Mouse (Mus musculus) liver, embryonic 16.5 days (tissue): ENCODE results near the gene Zfp775. TPM values are rescaled to one million over a fixed set of nuclear protein-coding genes. Genes with fewer than 3 reads are reported as not detected.
"Not testable (repeated sequence)": the region's sequence is repeated elsewhere in the genome, so short reads cannot be mapped to it uniquely, and the experiment has no call there.

Source experiments
- ATAC-seq: fragments of 200-750 bp; cut with Nextera tagmentation; 2 replicates; pipeline ENCODE4 v1.8.0; 2017; ENCODE audit warnings: low read depth, mild to moderate bottlenecking, moderate number of reproducible peaks, moderate library complexity
- H3K27ac ChIP-seq: fragments of 300-500 bp; sonication (generic); 2 replicates; pipeline ENCODE4 v1.5.1; 2014; ENCODE audit warnings: mild to moderate bottlenecking, low read length
- H3K27me3 ChIP-seq: fragments of 300-500 bp; sonication (generic); 2 replicates; pipeline ENCODE4 v1.6.1; 2014; ENCODE audit warnings: low read depth, low read length, mixed read lengths; ENCODE audit not compliant: control insufficient read depth, insufficient read depth
- H3K36me3 ChIP-seq: fragments of 300-500 bp; sonication (generic); 2 replicates; pipeline ENCODE4 v1.6.1; 2014; ENCODE audit warnings: mild to moderate bottlenecking; ENCODE audit not compliant: control insufficient read depth, insufficient read depth
- H3K4me1 ChIP-seq: fragments of 300-500 bp; sonication (generic); 2 replicates; pipeline ENCODE4 v1.6.1; 2014; ENCODE audit warnings: low read depth, low read length, mixed read lengths; ENCODE audit not compliant: control insufficient read depth
- H3K4me2 ChIP-seq: fragments of 300-500 bp; sonication (generic); 2 replicates; pipeline ENCODE4 v1.6.1; 2014; ENCODE audit warnings: low read depth, low read length, mixed read lengths
- H3K4me3 ChIP-seq: fragments of 300-500 bp; sonication (generic); 2 replicates; pipeline ENCODE4 v1.5.1; 2014; ENCODE audit warnings: low read depth, mild to moderate bottlenecking, low read length
- H3K9ac ChIP-seq: fragments of 300-500 bp; sonication (generic); 2 replicates; pipeline ENCODE4 v1.6.1; 2014; ENCODE audit warnings: low read depth, low read length
- H3K9me3 ChIP-seq: fragments of 300-500 bp; sonication (generic); replicated peaks from 2 replicates; pipeline ENCODE4 v1.6.1; 2016; ENCODE audit warnings: low read length; ENCODE audit not compliant: control insufficient read depth
- WGBS: fragments of 180-500 bp; shearing (Covaris S2); extraction: QIAGEN DNeasy Blood & Tissue Kit; methylation state at CpG from one replicate; pipeline ENCODE4 v1.1.7; 2014; ENCODE audit not compliant: insufficient replicate concordance; 5-methylcytosine and 5-hydroxymethylcytosine counted together
- polyA plus RNA-seq: library from polyadenylated mRNA; unstranded; fragments of >200 nt; fragmentation: Nextera tagmentation; extraction: Ambion mirVana; gene quantifications from 2 replicates; pipeline ENCODE4 v1.2.1, GENCODE M21; 2015

The Zfp775 gene
- polyA plus RNA-seq, 1 experiment from 2014 or later, result 2.3 TPM

DNA sequence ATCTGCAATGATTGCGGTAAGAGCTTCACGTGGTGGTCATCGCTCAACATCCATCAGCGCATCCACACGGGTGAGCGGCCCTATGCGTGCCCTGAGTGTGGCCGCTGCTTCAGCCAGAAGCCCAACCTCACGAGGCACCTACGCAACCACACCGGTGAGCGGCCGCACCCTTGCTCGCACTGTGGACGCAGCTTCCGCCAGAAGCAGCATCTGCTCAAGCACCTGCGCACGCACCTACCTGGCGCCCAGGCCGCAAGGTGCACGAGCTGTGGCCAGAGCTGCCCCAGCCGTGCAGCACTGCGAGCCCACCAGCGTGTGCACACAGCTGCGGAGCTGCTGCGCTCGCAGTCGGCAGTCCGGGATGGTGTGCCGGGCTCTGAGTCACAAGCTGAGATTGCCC lies 18.2 kb downstream of the Zfp775 start:
- Histone ChIP-seq H3K9me3 (no peaks in the 10 kb centered on the region), H3K4me2 (no peak overlapping the region), H3K4me1 (no peaks in the 10 kb centered on the region), H3K4me3 (no peak overlapping the region), H3K36me3 (no peaks in the 10 kb centered on the region; the same call in none of the 2 replicates), H3K9ac (no peak overlapping the region), H3K27ac (no peak overlapping the region), H3K27me3 (no peaks in the 10 kb centered on the region)
- 85% methylated on average over 30 of the region's 30 CpGs for WGBS
- ATAC-seq, result no peak

DNA sequence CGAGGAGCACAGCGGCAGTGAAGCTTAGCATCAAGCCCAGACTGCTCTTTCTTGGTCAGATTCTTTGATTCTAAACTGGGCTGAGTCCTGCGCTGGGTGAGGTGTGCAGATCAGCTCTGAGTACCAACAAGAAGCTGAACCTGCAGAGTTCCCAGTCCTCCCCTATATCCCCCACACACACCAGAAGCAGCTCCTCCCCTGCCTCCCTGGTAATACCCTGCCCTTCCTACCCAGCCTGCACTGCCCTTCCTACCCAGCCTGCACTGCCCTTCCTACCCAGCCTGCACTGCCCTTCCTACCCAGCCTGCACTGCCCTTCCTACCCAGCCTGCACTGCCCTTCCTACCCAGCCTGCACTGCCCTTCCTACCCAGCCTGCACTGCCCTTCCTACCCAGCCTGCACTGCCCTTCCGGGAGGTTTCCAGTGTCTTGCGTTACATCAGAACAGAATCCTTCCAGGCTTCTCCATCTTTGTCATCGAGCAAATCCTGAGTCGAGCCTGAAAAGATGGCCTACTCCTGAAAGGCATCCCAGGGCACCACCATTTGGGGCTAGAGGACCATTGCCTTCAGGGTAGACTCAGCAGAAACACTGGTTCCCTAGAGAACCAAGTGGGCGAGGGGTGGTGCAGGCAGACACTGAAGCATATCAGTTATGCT lies 20.5 kb downstream of the Zfp775 start:
- H3K4me2 ChIP-seq, H3K27ac ChIP-seq, H3K36me3 ChIP-seq, ATAC-seq, H3K4me1 ChIP-seq, H3K9ac ChIP-seq, H3K4me3 ChIP-seq, H3K27me3 ChIP-seq, H3K9me3 ChIP-seq: not testable (repeated sequence)
- 67% methylated on average over 8 of the region's 8 CpGs for WGBS

DNA sequence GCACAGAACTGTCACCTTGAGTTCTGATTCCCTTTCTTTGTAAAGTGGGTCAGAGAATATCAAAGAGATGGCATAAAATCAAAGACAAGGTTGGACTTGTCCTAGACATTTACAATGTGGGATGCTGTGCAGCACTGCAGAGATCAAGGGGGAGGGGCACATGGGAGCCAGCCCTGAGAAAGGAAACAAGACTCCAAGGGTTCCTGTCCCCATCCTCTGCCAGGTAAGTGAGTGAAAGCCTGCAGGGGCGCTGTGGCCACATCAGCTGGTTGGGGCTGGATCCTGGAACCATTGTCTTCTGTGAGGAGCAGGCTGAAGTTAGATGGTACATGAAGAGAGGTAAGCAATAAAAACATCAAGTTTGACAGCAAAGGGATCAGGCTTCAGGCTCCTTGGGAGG lies 21.6 kb downstream of the Zfp775 start:
- no peaks in the 10 kb centered on the region for H3K4me1 ChIP-seq
- 52% methylated on average over 1 of the region's 1 CpGs for WGBS
- no peak for ATAC-seq
- no peak overlapping the region for H3K27ac ChIP-seq
- H3K36me3 ChIP-seq, result no peaks in the 10 kb centered on the region; the same call in none of the 2 replicates
- H3K9me3 ChIP-seq, result no peaks in the 10 kb centered on the region
- no peak overlapping the region for H3K4me3 ChIP-seq
- no peak overlapping the region for H3K9ac ChIP-seq
- peaks cover 21% of the 10 kb centered on the region for H3K27me3 ChIP-seq
- no peak overlapping the region for H3K4me2 ChIP-seq

DNA sequence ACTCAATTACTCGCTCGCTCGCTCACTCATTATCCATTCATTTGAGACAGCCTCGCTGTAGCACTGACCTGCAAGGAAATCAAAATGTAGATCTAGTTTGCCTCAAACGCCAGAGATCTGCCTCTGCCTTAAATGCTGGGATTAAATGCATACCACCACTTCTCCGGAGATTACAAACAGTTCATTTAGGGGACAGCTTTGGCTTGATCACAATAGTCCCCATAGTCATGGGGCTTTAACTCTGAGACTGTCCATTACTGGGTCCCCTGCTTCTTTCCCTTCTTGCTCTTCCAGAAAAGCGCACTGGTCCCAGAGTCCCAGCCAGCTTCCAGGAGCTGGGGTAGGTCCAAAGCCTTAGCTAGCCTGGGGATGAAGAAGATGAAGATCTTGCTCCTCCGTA lies 24.6 kb downstream of the Zfp775 start, which contains the start of gene AI854703:
Gene AI854703, plus strand, starts transcription at position 301 of the 400 bp plus-strand sequence.
- Histone ChIP-seq H3K4me2 (peak within 1 kb of the TSS; percentile 69), H3K27ac (no peak within 1 kb of the TSS), H3K4me1 (no peaks in the 10 kb centered on the region), H3K9me3 (no peaks in the 10 kb centered on the region), H3K9ac (peak within 1 kb of the TSS; percentile 39; the same call in 1 of the 2 replicates), H3K36me3 (no peaks in the 10 kb centered on the region), H3K27me3 (peaks cover 33% of the 10 kb centered on the region), H3K4me3 (peak within 1 kb of the TSS; percentile 47)
- WGBS, result 53% methylated on average over 8 of the region's 8 CpGs
- no peak for ATAC-seq

DNA sequence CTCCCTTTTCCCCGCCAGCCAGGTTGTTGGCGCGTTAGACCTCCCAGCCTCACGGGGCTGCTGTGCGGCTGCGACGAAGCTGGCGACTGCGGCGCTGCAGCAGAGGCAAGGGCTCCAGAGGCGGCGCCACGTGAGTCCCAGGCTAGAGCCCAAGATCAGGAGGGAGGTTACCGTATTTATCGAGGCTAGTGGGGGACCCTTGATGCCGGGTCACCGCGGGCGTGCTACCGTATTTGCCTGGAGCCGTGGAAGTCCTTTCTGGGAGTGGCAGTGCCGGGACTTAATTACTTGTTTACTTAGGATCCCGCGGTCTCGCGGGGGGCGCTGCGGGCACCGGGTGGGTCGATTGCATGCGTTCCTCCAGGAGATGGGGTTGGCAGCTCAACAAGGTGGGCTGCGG lies 25.1 kb downstream of the Zfp775 start:
- no peaks in the 10 kb centered on the region for H3K9me3 ChIP-seq
- no peaks in the 10 kb centered on the region for H3K4me1 ChIP-seq
- ATAC-seq, result no peak
- no peak overlapping the region for H3K27ac ChIP-seq
- peak overlapping the region; percentile 47 for H3K4me3 ChIP-seq
- H3K4me2 ChIP-seq, result peak overlapping the region; percentile 69
- H3K36me3 ChIP-seq, result no peaks in the 10 kb centered on the region
- H3K9ac ChIP-seq, result peak overlapping the region; percentile 39; the same call in 1 of the 2 replicates
- 1% methylated on average over 32 of the region's 32 CpGs for WGBS
- peaks cover 33% of the 10 kb centered on the region for H3K27me3 ChIP-seq

DNA sequence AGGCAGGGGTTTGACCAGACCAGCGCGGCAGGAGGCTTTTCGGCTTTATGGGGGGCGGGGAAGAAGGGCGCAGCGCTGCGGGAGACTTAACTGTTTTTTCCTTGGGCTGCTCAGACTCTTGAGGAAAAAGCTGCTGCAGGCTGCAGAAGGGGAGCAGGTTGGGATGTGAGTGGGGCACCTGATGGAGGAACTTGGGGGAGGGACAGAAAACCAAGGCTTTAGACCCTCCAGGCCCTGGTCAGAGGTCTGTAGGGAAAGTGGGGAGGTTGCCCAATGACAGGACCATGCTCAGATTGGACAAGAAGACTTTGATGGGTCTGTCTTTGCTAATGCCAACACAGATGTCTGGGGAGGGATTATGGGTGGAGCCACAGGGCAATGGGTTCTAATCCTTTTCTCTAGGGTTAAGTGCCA lies 25.7 kb downstream of the Zfp775 start:
- Histone ChIP-seq H3K27me3 (peaks cover 33% of the 10 kb centered on the region), H3K4me2 (peak overlapping the region; percentile 69), H3K9me3 (no peaks in the 10 kb centered on the region), H3K9ac (no peak overlapping the region), H3K4me3 (peak overlapping the region; percentile 47), H3K27ac (no peak overlapping the region), H3K36me3 (no peaks in the 10 kb centered on the region), H3K4me1 (no peaks in the 10 kb centered on the region)
- ATAC-seq, result no peak
- WGBS, result 5% methylated on average over 7 of the region's 7 CpGs

DNA sequence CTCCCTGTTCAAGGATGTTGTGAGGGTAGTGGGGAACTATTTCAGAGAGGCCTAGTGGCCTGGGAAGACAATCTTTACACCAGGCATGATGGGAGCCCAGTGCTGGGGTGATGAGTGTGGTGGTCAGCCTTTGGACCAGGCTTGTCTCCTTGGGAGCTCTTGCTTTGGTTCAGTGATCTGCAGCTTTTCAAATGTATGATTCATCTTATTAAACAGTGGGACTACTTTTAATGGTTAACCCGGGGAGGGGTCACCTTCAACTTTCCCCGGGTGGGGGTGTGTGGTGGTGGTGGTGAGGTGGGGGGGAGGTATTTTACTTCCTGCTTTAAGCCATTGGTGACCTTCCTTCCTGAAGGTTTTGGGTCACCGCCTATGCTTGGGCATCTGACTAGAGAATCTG lies 26.5 kb downstream of the Zfp775 start:
- Histone ChIP-seq H3K27me3 (peaks cover 33% of the 10 kb centered on the region), H3K9ac (no peak overlapping the region), H3K9me3 (no peaks in the 10 kb centered on the region), H3K27ac (no peak overlapping the region), H3K4me2 (no peak overlapping the region), H3K4me1 (no peaks in the 10 kb centered on the region), H3K4me3 (no peak overlapping the region), H3K36me3 (no peaks in the 10 kb centered on the region)
- ATAC-seq, result no peak
- WGBS, result 43% methylated on average over 3 of the region's 3 CpGs

DNA sequence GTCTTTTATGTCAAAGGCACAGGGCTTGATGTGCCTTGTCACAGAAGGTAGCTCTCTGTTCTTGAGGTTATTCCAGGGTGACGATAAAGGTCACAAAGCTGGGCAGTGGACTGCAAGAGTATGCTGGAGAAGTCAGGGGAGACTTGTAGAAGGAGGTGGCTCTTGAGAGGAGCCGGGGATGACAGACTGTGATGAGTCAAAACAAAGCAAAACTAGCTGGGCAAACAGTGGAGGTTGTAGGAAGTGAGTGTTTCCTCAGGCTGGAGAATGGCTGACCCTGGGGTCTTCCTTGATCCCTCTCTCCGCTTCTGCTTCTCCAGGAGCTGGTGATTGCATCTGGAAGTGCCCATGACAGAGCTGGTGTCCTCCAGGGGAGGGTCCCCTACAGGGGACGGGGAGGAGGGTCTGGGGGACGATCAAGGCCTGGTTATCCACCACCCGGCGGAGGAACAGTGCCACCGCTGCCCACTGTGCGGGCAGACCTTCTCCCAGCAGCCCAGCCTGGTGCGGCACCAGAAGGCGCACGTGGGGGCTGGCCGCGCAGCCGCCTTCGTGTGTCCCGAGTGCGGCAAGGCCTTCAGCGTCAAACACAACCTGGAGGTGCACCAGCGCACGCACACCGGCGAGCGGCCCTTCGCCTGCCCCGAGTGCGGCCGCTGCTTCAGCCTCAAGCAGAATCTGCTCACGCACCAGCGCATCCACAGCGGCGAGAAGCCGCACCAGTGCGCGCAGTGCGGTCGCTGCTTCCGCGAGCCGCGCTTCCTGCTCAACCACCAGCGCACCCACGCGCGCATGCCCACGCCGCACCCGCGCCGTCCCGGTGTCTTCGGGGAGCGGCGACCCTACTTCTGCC lies 27.2 kb downstream of the Zfp775 start:
- 9% methylated on average over 54 of the region's 54 CpGs for WGBS
- no peak for ATAC-seq
- peaks cover 33% of the 10 kb centered on the region for H3K27me3 ChIP-seq
- H3K27ac ChIP-seq, result no peak overlapping the region
- peak overlapping the region; percentile 58 for H3K4me2 ChIP-seq
- H3K36me3 ChIP-seq, result no peaks in the 10 kb centered on the region
- peak overlapping the region; percentile 43 for H3K4me3 ChIP-seq
- H3K9ac ChIP-seq, result no peak overlapping the region
- no peaks in the 10 kb centered on the region for H3K4me1 ChIP-seq
- H3K9me3 ChIP-seq, result no peaks in the 10 kb centered on the region

DNA sequence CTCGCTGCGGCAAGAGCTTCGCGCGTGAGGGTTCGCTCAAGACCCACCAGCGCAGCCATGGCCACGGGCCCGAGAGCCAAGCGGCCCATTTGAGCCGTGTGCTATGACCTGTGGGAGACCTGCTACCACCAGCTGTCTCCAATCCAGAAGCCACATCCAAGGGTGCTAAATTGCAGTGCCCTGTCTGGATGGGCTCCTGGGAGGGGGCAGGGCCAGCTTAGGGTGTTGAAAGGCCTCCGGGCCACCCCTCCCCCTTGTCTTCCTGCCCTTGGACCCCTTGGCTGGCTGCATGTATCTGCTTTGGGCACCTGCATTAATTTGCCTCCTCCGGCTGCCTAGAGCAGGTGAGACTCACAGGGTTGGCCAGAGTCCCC lies 27.8 kb downstream of the Zfp775 start:
- H3K4me2 ChIP-seq, result peak overlapping the region; percentile 58
- ATAC-seq, result no peak
- H3K4me3 ChIP-seq, result peak overlapping the region; percentile 43
- no peaks in the 10 kb centered on the region for H3K4me1 ChIP-seq
- no peaks in the 10 kb centered on the region for H3K9me3 ChIP-seq
- H3K36me3 ChIP-seq, result no peaks in the 10 kb centered on the region
- no peak overlapping the region for H3K9ac ChIP-seq
- no peak overlapping the region for H3K27ac ChIP-seq
- peaks cover 33% of the 10 kb centered on the region for H3K27me3 ChIP-seq
- 25% methylated on average over 13 of the region's 13 CpGs for WGBS
